Mouse (Mus musculus) brain, adult 10 weeks (tissue): ENCODE data around the gene Olfr683. TPM values are rescaled to one million over a fixed set of nuclear protein-coding genes. Genes with fewer than 3 reads are reported as not detected.

ENCODE experiments used
- polyA plus RNA-seq: library from polyadenylated mRNA; stranded (reverse); fragments of 350-450 nt; fragmentation: Illumina TruSeq; extraction: RNeasy Lipid Tissue Mini Kit (QIAGEN cat#74804); gene quantifications from one replicate; pipeline ENCODE4 v1.2.3, GENCODE M21; 2015; ENCODE audit warnings: low read depth, low replicate concordance

Gene Olfr683
- polyA plus RNA-seq: not detected

GRCm38 (mm10) chr7:105146912-105147311 is at the start of gene Olfr683:
Olfr683 (minus strand) TSS chr7:105147012.

DNA sequence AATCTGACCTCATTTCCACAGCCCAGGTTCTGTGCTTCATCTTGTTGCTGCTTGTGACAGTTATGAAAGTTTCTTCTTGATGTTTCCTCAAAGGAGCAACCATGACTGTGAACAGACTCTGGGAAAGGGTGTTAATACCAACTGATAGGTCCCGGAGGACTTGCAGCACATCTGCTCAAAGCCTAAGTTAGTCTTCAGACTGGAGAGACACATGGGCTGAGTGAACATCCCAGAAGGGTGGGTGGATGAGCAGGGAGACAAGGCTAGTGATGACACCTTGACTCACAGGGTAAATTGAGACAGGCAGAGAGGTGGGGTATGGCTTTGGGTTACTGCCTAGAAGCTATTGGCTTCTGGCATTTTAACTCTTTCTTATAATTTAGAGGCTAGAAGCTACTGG is 39.1 kb upstream of the Olfr683 start, which contains the start of gene Olfr685:
TSS of gene Olfr685 (minus strand) at position 101 of the 400 bp plus-strand sequence.

DNA sequence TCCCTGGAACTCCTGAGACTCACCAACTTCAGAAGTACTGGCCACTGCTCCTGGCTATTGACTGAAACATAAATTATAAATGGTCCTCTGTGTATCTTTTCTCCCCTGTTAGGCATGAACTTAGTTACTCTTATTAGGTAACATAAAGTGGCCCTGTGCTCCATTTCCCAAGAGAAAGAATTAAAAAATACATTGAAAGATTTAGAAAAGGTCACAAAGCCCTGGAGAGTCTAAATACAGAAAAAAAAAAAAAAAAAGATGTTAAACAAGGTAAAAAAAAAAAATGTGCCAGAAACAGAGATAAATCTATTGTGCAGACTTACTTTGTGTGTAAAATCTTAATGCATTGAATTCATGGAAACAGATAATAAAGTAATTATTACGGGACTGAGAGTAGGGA is 16.7 kb upstream of the Olfr683 start, which contains the start of gene Olfr684:
TSS of gene Olfr684 (minus strand) at position 101 of the 400 bp plus-strand sequence.

GRCm38 (mm10) chr7:105116536-105116935 is 30.3 kb downstream of the Olfr683 start, which contains the start of gene Olfr681:
Olfr681 (plus strand) TSS chr7:105116836.

DNA sequence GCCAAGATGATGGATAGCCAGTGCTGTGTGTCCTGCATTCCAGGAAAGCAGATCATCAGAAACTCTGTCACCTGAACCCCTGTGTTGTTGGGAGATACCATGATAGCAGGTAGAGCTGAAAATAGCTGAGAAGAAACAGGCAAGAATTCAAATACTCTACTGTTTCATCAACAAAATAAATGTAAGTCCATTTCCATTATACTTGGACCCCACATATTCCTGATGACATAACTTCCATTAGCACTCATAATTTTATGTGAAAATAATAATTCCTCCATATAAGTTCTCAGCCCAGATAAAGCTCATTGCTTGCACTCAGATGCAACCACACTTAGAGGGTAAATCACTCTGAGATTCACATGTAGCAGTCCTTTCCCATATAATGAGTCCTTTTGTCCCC is 54.1 kb downstream of the Olfr683 start, which contains the start of gene Olfr680-ps1:
TSS of gene Olfr680-ps1 (minus strand) at position 101 of the 400 bp plus-strand sequence.

Other genes starting within 250 kb of the Olfr683 start
- not detected for gene Olfr667, start 225.5 kb downstream of the Olfr683 start, polyA plus RNA-seq
- not detected for gene Olfr668, start 219.0 kb downstream of the Olfr683 start, polyA plus RNA-seq
- not detected for gene Olfr669, start 212.8 kb downstream of the Olfr683 start, polyA plus RNA-seq
- not detected for gene Olfr670, start 184.4 kb downstream of the Olfr683 start, polyA plus RNA-seq
- not detected for gene Olfr671, start 167.9 kb downstream of the Olfr683 start, polyA plus RNA-seq
- not detected for gene Olfr672, start 145.0 kb downstream of the Olfr683 start, polyA plus RNA-seq
- not detected for gene Olfr675, start 118.6 kb downstream of the Olfr683 start, polyA plus RNA-seq
- not detected for gene Olfr676, start 114.3 kb downstream of the Olfr683 start, polyA plus RNA-seq
- gene Olfr677, start 95.6 kb downstream of the Olfr683 start, polyA plus RNA-seq: not detected
- gene Olfr678, start 82.5 kb downstream of the Olfr683 start, polyA plus RNA-seq: not detected
- gene Olfr679, start 65.8 kb downstream of the Olfr683 start, polyA plus RNA-seq: not detected
- not detected for gene Olfr680-ps1, start 54.2 kb downstream of the Olfr683 start, polyA plus RNA-seq
- gene Olfr681, start 30.2 kb downstream of the Olfr683 start, polyA plus RNA-seq: not detected
- not detected for gene Olfr684, start 16.6 kb upstream of the Olfr683 start, polyA plus RNA-seq
- gene Olfr685, start 39.0 kb upstream of the Olfr683 start, polyA plus RNA-seq: not detected
- gene Olfr686, start 60.5 kb upstream of the Olfr683 start, polyA plus RNA-seq: not detected
- gene Olfr688, start 141.1 kb upstream of the Olfr683 start, polyA plus RNA-seq: not detected
- not detected for gene Olfr689, start 164.2 kb upstream of the Olfr683 start, polyA plus RNA-seq
- gene Olfr690, start 187.1 kb upstream of the Olfr683 start, polyA plus RNA-seq: not detected
- gene Olfr691, start 195.3 kb upstream of the Olfr683 start, polyA plus RNA-seq: not detected
- gene Olfr692, start 221.2 kb upstream of the Olfr683 start, polyA plus RNA-seq: not detected
- gene Gm5901, start 228.0 kb upstream of the Olfr683 start, polyA plus RNA-seq: not detected